Mouse (Mus musculus): Measurements from ENCODE around the gene Msi2.

- TF ChIP-seq CTCF (IDR thresholded peaks at IDR 0.05; ENCODE audit: insufficient read depth, low read depth, low read length) (no peak), POLR2A (IDR thresholded peaks at IDR 0.05; ENCODE audit: insufficient read depth, low read depth, low read length) (no peak)
These were observed 292.6 kb downstream of the Msi2 start for GRCm38 (mm10) chr11:88425631-88426101.

Data from olfactory bulb, adult 2 months (tissue).